Mouse (Mus musculus): Measurements from ENCODE around the gene Ppp2r5e. TPM values are rescaled to one million over a fixed set of nuclear protein-coding genes. Genes with fewer than 3 reads are reported as not detected.
"Not testable (repeated sequence)": the region's sequence is repeated elsewhere in the genome, so short reads cannot be mapped to it uniquely, and the experiment has no call there.

Gene Ppp2r5e
- polyA plus RNA-seq, 1 experiment, result 39.4 TPM

GRCm38 (mm10) chr12:75448921-75449320, 147.1 kb downstream of the Ppp2r5e start:
- TF ChIP-seq CTCF (IDR thresholded peaks at IDR 0.05; ENCODE audit: borderline replicate concordance, insufficient read depth, low read depth, low read length), result no peak
- TF ChIP-seq POLR2A (IDR thresholded peaks at IDR 0.05; ENCODE audit: borderline replicate concordance, insufficient read depth, low read length), result no peak
- no peak overlapping the region for H3K4me3 ChIP-seq (replicated peaks; ENCODE audit: insufficient read depth, low read depth, low read length)
- H3K27ac ChIP-seq (ENCODE audit: insufficient read depth, low read length), result no peak overlapping the region

DNA sequence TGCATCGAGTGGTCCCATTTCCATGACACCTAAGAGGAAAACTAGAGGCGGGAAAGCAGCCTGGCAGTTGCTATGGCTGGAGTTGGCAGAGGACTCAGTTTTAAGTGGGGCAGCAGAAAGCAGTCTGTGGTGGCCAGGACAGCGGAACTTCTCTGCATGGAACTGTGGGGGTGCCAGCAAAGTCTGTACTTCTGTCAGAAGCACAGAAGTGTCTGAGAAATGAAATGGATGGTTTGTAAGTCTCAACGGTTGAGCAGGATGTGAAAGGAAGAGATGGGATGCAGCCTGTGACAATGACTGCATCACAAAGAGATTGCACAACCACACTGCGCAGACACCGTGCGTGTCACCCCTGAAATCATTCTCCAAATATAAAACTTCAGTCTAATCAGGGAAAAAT, 149.8 kb downstream of the Ppp2r5e start:
- Histone ChIP-seq H3K27me3 (ENCODE audit: control insufficient read depth, insufficient read depth, low read length) (no peaks in the 10 kb centered on the region), H3K4me1 (ENCODE audit: control insufficient read depth, insufficient read depth, low read length) (0 out of 2 replicates have a peak, but pooled peaks cover 3% of the 10 kb centered on the region), H3K27ac (ENCODE audit: insufficient read depth, low read length) (no peak overlapping the region), H3K4me3 (replicated peaks; ENCODE audit: insufficient read depth, low read depth, low read length) (no peak overlapping the region)
- WGBS, result 54% methylated on average over 7 of the region's 7 CpGs
- DNase-seq, result peak in 1 of 2 experiments; percentile 20
- TF ChIP-seq POLR2A (IDR thresholded peaks at IDR 0.05; ENCODE audit: borderline replicate concordance, insufficient read depth, low read length) (no peak), CTCF (IDR thresholded peaks at IDR 0.05; ENCODE audit: borderline replicate concordance, insufficient read depth, low read depth, low read length) (no peak)

More at GRCm38 (mm10) chr12:75448921-75449320, 147.1 kb downstream of the Ppp2r5e start:
- 32% methylated on average over 5 of the region's 5 CpGs for WGBS
- Histone ChIP-seq H3K4me1 (ENCODE audit: control insufficient read depth, insufficient read depth, low read length) (0 out of 2 replicates have a peak, but pooled peaks cover 3% of the 10 kb centered on the region), H3K27me3 (ENCODE audit: control insufficient read depth, insufficient read depth, low read length) (no peaks in the 10 kb centered on the region)
- no peak for DNase-seq

GRCm38 (mm10) chr12:75432400-75432799, 163.6 kb downstream of the Ppp2r5e start:
- not testable (repeated sequence) for H3K4me1 ChIP-seq (ENCODE audit: control insufficient read depth, insufficient read depth, low read length); DNase-seq; H3K27ac ChIP-seq (ENCODE audit: insufficient read depth, low read length); H3K27me3 ChIP-seq (ENCODE audit: control insufficient read depth, insufficient read depth, low read length); H3K4me3 ChIP-seq (replicated peaks; ENCODE audit: insufficient read depth, low read depth, low read length)
- 79% methylated on average over 6 of the region's 6 CpGs for WGBS

DNA sequence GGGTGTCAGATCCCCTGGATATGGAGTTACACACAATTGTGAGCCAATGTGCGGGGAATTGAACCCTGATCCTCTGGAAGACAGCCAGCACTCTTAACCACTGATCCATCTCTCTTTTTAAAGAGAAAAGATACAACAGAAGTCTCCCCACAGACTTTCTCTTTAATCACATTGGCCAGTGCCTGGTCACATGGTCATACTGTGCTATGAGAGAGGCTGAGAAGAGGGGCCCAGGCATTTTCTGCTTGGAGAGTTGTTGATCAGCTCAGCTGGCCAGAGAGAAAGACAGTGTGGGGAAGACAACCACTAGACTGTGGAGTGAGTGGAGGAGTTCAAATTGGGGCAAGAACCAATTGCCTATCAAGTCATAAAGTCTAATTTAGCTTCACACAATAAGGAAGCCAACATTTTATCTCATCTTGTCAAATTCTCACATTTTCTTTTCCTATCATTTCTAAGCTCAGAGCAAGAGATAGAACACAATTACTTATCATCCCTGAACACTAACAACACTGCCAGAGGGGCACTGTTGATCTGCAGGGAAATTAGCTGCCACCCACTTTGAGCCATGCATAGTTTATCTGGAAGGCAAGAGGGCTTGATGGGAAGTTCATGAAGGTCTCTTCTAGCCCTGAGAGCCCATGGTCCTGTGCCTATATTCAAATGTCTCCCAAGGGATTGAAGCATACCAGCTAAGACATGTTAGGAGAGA, 166.2 kb downstream of the Ppp2r5e start:
- Histone ChIP-seq H3K4me3 (replicated peaks; ENCODE audit: insufficient read depth, low read depth, low read length) (no peak overlapping the region), H3K4me1 (ENCODE audit: control insufficient read depth, insufficient read depth, low read length) (no peaks in the 10 kb centered on the region), H3K27me3 (ENCODE audit: control insufficient read depth, insufficient read depth, low read length) (no peaks in the 10 kb centered on the region), H3K27ac (ENCODE audit: insufficient read depth, low read length) (no peak overlapping the region)
- WGBS, result 76% methylated on average over 1 of the region's 1 CpGs
- TF ChIP-seq CTCF (IDR thresholded peaks at IDR 0.05; ENCODE audit: borderline replicate concordance, insufficient read depth, low read depth, low read length) (no peak), POLR2A (IDR thresholded peaks at IDR 0.05; ENCODE audit: borderline replicate concordance, insufficient read depth, low read length) (no peak)
- DNase-seq, result no peak

DNA sequence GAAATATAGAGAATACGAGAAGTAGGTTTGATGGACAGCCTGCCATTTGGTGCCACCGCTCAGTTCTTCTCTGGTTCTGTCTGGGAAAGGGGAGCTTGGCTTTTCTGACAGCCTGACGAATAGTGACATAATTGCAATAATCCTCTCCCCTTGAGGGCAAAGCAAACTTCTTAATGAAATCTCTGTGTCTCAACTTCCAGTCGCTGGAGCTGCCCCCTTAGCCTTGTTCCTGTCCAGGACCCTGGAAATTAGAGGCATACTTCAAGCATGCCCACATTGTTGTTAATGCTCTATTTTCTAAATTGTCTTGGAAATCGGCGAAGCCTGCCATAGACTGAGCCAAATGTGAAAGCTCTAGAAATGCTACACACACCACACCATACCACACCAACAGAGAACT, 167.3 kb downstream of the Ppp2r5e start:
- H3K4me3 ChIP-seq (replicated peaks; ENCODE audit: insufficient read depth, low read depth, low read length), result no peak overlapping the region
- H3K27ac ChIP-seq (ENCODE audit: insufficient read depth, low read length), result no peak overlapping the region
- no peaks in the 10 kb centered on the region for H3K27me3 ChIP-seq (ENCODE audit: control insufficient read depth, insufficient read depth, low read length)
- WGBS, result 87% methylated on average over 6 of the region's 6 CpGs
- H3K4me1 ChIP-seq (ENCODE audit: control insufficient read depth, insufficient read depth, low read length), result no peaks in the 10 kb centered on the region
- TF ChIP-seq CTCF (IDR thresholded peaks at IDR 0.05; ENCODE audit: borderline replicate concordance, insufficient read depth, low read depth, low read length) (no peak), POLR2A (IDR thresholded peaks at IDR 0.05; ENCODE audit: borderline replicate concordance, insufficient read depth, low read length) (no peak)
- DNase-seq, result no peak

GRCm38 (mm10) chr12:75425882-75426281, 170.2 kb downstream of the Ppp2r5e start:
- H3K4me1 ChIP-seq (ENCODE audit: control insufficient read depth, insufficient read depth, low read length), result no peaks in the 10 kb centered on the region
- DNase-seq, result no peak
- TF ChIP-seq POLR2A (IDR thresholded peaks at IDR 0.05; ENCODE audit: borderline replicate concordance, insufficient read depth, low read length) (no peak), CTCF (IDR thresholded peaks at IDR 0.05; ENCODE audit: borderline replicate concordance, insufficient read depth, low read depth, low read length) (no peak)
- no peak overlapping the region for H3K4me3 ChIP-seq (replicated peaks; ENCODE audit: insufficient read depth, low read depth, low read length)
- no peaks in the 10 kb centered on the region for H3K27me3 ChIP-seq (ENCODE audit: control insufficient read depth, insufficient read depth, low read length)
- 75% methylated on average over 7 of the region's 7 CpGs for WGBS
- no peak overlapping the region for H3K27ac ChIP-seq (ENCODE audit: insufficient read depth, low read length)

DNA sequence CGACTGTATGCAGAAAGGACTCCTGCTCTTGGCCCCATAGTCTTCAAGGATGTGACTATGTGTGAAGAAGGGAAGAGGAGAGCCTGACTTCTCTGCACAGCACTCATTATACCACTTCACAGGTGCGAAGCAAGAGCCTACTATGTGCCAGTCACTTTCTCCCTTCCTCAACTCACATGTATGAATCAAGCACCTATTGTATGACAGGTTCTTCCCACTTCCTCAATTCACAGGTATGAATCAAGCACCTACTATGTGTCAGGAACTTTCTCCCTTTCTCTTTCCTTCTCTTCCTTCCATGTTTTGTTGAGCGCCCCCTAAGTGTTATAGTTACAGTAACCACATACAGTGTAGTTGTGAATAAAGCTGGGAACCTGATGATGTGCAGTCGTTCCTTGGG, 171.2 kb downstream of the Ppp2r5e start:
- no peaks in the 10 kb centered on the region for H3K27me3 ChIP-seq (ENCODE audit: control insufficient read depth, insufficient read depth, low read length)
- WGBS, result 77% methylated on average over 4 of the region's 4 CpGs
- no peak for DNase-seq
- H3K4me1 ChIP-seq (ENCODE audit: control insufficient read depth, insufficient read depth, low read length), result no peaks in the 10 kb centered on the region
- H3K4me3 ChIP-seq (replicated peaks; ENCODE audit: insufficient read depth, low read depth, low read length), result no peak overlapping the region
- TF ChIP-seq POLR2A (IDR thresholded peaks at IDR 0.05; ENCODE audit: borderline replicate concordance, insufficient read depth, low read length) (no peak), CTCF (IDR thresholded peaks at IDR 0.05; ENCODE audit: borderline replicate concordance, insufficient read depth, low read depth, low read length) (no peak)
- no peak overlapping the region for H3K27ac ChIP-seq (ENCODE audit: insufficient read depth, low read length)

GRCm38 (mm10) chr12:75424359-75424758, 171.7 kb downstream of the Ppp2r5e start:
- no peak for TF ChIP-seq POLR2A (IDR thresholded peaks at IDR 0.05; ENCODE audit: borderline replicate concordance, insufficient read depth, low read length)
- TF ChIP-seq CTCF (IDR thresholded peaks at IDR 0.05; ENCODE audit: borderline replicate concordance, insufficient read depth, low read depth, low read length), result no peak
- Histone ChIP-seq H3K27me3 (ENCODE audit: control insufficient read depth, insufficient read depth, low read length) (no peaks in the 10 kb centered on the region), H3K4me1 (ENCODE audit: control insufficient read depth, insufficient read depth, low read length) (no peaks in the 10 kb centered on the region), H3K27ac (ENCODE audit: insufficient read depth, low read length) (no peak overlapping the region), H3K4me3 (replicated peaks; ENCODE audit: insufficient read depth, low read depth, low read length) (no peak overlapping the region)
- WGBS, result 49% methylated on average over 7 of the region's 7 CpGs
- no peak for DNase-seq

Measured in cerebellum, adult 2 months (tissue).